Mouse (Mus musculus): ENCODE measurements around the gene Tpbgl. TPM values are rescaled to one million over a fixed set of nuclear protein-coding genes. Genes with fewer than 3 reads are reported as not detected.

Gene Tpbgl
- total and polyA plus RNA-seq, 3 experiments: 0.07 to 0.25 TPM; not detected in 1

DNA sequence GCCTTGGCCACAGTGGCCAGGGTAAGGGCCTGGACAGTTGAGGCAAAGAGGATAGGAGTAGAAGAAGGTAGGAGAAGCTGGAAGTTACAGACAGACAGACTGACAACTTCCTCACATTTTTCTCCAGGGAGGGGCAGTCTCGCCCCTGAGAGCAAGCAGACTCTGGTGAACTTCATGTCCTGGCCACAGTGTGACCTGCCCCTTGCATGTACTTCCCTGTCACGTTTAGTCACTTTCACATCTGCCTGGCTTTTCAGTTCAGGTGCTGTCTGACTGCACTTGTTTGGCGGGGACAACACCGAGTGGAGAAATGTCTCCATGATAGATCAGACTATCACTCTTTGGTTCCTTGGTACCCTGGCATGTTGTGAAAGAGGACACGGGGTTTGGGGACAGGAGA lies 47.3 kb upstream of the Tpbgl start:
- TF ChIP-seq E2F4 (IDR thresholded peaks at IDR 0.05; ENCODE audit: insufficient replicate concordance, low read depth, low read length) (no peak), NRF1 (IDR thresholded peaks at IDR 0.05; ENCODE audit: low read depth, low read length) (no peak), KAT2A (IDR thresholded peaks at IDR 0.05; ENCODE audit: insufficient replicate concordance, low read length) (no peak), USF1 (IDR thresholded peaks at IDR 0.05; ENCODE audit: low read depth, low read length) (no peak), MEF2A (IDR thresholded peaks at IDR 0.05; ENCODE audit: borderline replicate concordance, low read depth, low read length) (0 out of 2 replicates have a peak, but pooled peaks have one; percentile 33), NELFE (IDR thresholded peaks at IDR 0.05; ENCODE audit: low read depth, low read length) (no peak), RCOR1 (conservative IDR thresholded peaks at IDR 0.05; ENCODE audit: low read depth, low read length) (no peak), JUN (IDR thresholded peaks at IDR 0.05; ENCODE audit: insufficient read depth, low read depth, low read length) (no peak), JUND (conservative IDR thresholded peaks at IDR 0.05; ENCODE audit: low read depth, low read length) (no peak), ELF1 (IDR thresholded peaks at IDR 0.05; ENCODE audit: low read depth, low read length) (no peak), MAFK (IDR thresholded peaks at IDR 0.05; ENCODE audit: insufficient replicate concordance, low read length) (no peak), POLR2A (IDR thresholded peaks at IDR 0.05; ENCODE audit: low read depth, low read length) (no peak), BHLHE40 (IDR thresholded peaks at IDR 0.05; ENCODE audit: low read depth, low read length) (peak; percentile 98), CHD1 (IDR thresholded peaks at IDR 0.05; ENCODE audit: low read depth, low read length) (no peak), MXI1 (IDR thresholded peaks at IDR 0.05; ENCODE audit: low read depth, low read length) (no peak), MAZ (IDR thresholded peaks at IDR 0.05; ENCODE audit: low read depth, low read length) (0 out of 2 replicates have a peak, but pooled peaks have one; percentile 32), GABPA (IDR thresholded peaks at IDR 0.05; ENCODE audit: insufficient replicate concordance, low read depth, low read length) (no peak), RAD21 (IDR thresholded peaks at IDR 0.05; ENCODE audit: low read depth, low read length) (peak; percentile 16), ZKSCAN1 (IDR thresholded peaks at IDR 0.05; ENCODE audit: borderline replicate concordance, low read depth, low read length) (no peak), PAX5 (IDR thresholded peaks at IDR 0.05; ENCODE audit: low read length) (no peak), UBTF (IDR thresholded peaks at IDR 0.05; ENCODE audit: low read depth, low read length) (no peak), ZC3H11A (IDR thresholded peaks at IDR 0.05; ENCODE audit: low read depth, low read length) (no peak), SMC3 (IDR thresholded peaks at IDR 0.05; ENCODE audit: low read depth, low read length) (0 out of 2 replicates have a peak, but pooled peaks have one; percentile 17), USF2 (conservative IDR thresholded peaks at IDR 0.05; ENCODE audit: low read depth, low read length) (no peak), ZNF384 (IDR thresholded peaks at IDR 0.05; ENCODE audit: low read depth, low read length) (no peak), ZMIZ1 (IDR thresholded peaks at IDR 0.05; ENCODE audit: low read depth, low read length) (no peak), EP300 (IDR thresholded peaks at IDR 0.05; ENCODE audit: low read length) (no peak), IRF4 (IDR thresholded peaks at IDR 0.05; ENCODE audit: low read depth, low read length) (peak; percentile 67), CHD2 (IDR thresholded peaks at IDR 0.05; ENCODE audit: low read length) (no peak), HCFC1 (IDR thresholded peaks at IDR 0.05; ENCODE audit: low read depth, low read length) (no peak), TCF12 (IDR thresholded peaks at IDR 0.05; ENCODE audit: low read depth, low read length) (peak; percentile 57; the same call in 1 of the 2 replicates), ETS1 (conservative IDR thresholded peaks at IDR 0.05; ENCODE audit: low read depth, low read length) (peak; percentile 79), TBP (conservative IDR thresholded peaks at IDR 0.05; ENCODE audit: low read depth, low read length) (no peak), MYC (IDR thresholded peaks at IDR 0.05; ENCODE audit: low read depth, low read length) (no peak), SIN3A (IDR thresholded peaks at IDR 0.05; ENCODE audit: low read length) (no peak), POLR2AphosphoS2 (IDR thresholded peaks at IDR 0.05; ENCODE audit: low read depth, low read length) (no peak), MAX (IDR thresholded peaks at IDR 0.05; ENCODE audit: low read length) (no peak), CTCF (conservative IDR thresholded peaks at IDR 0.05 in 1 of 2, IDR thresholded peaks at IDR 0.05 in 1 of 2; ENCODE audit: low read depth in 2 of 2, low read length in 2 of 2) (peak in 1 of 2 experiments; percentile 38; a peak in 1 of 4 replicates)
- dilution Hi-C loops (cut with MboI; ENCODE audit: extremely low pct_ligation_motif_present, extremely low pct_unique_long_range_greater_than_20kb, low sequenced_read_pairs): no loop called here
- peaks cover 16 to 36% of the 10 kb centered on the region in 2 experiments for H3K4me1 ChIP-seq (ENCODE audit: control insufficient read depth in 1 of 2, insufficient read depth in 2 of 2)
- H3K9me3 ChIP-seq (replicated peaks; ENCODE audit: low read length): no peaks in the 10 kb centered on the region
- no peaks in the 10 kb centered on the region for H3K27me3 ChIP-seq (replicated peaks)
- peak; percentile 78 for DNase-seq (ENCODE audit: extremely low read depth)
- no peaks in the 10 kb centered on the region for H3K79me2 ChIP-seq (replicated peaks; ENCODE audit: control insufficient read depth, extremely low read depth, insufficient read depth, poor library complexity, severe bottlenecking)
- 0 out of 2 replicates have a peak overlapping the region, but pooled peaks have one; percentile 3 for H3K27ac ChIP-seq (ENCODE audit: insufficient read depth, low read depth)
- peak overlapping the region in 1 of 3 experiments; percentile 1 for H3K4me3 ChIP-seq (replicated peaks in 1 of 3; ENCODE audit: low read depth in 2 of 3, low read length in 2 of 3, poor library complexity in 1 of 3)
- no peak overlapping the region for H3K9ac ChIP-seq (ENCODE audit: insufficient read depth, low read depth)
- in situ Hi-C loops (cut with MboI; ENCODE audit: low pct_ligation_motif_present, low pct_unique_long_range_greater_than_20kb, low sequenced_read_pairs): no loop called here
- H3K4me2 ChIP-seq (ENCODE audit: insufficient read depth, low read depth, poor library complexity, severe bottlenecking): peak overlapping the region; percentile 9; the same call in 1 of the 2 replicates
- H3K36me3 ChIP-seq (replicated peaks in 1 of 2; ENCODE audit: control insufficient read depth in 1 of 2, insufficient read depth in 1 of 2, low read length in 1 of 2): no peaks in the 10 kb centered on the region
